Mouse (Mus musculus): ENCODE measurements at regions not wholly inside any gene's neighbourhood (a gene's known extent, or its start where the extent isn't known, plus 50 kb on each side); places are given as distances from the start of the nearest gene placed in this dataset.
"Not testable (repeated sequence)": the region's sequence is repeated elsewhere in the genome, so short reads cannot be mapped to it uniquely, and the experiment has no call there.

- no peak for DNase-seq
Observed at GRCm38 (mm10) chr17:52351293-52351692, 251.2 kb upstream of the Kcnh8 start.

- no peak for DNase-seq
Observed at GRCm38 (mm10) chr17:52350696-52351095, 251.8 kb upstream of the Kcnh8 start.

GRCm38 (mm10) chr17:52349872-52350271 is 252.6 kb upstream of the Kcnh8 start:
- no peak for DNase-seq

- DNase-seq = no peak
Observed at GRCm38 (mm10) chr17:52348481-52349083, 253.9 kb upstream of the Kcnh8 start.

- no peak for DNase-seq
Observed at GRCm38 (mm10) chr17:52320586-52320985, 281.9 kb upstream of the Kcnh8 start.

- no peak for DNase-seq
Observed at GRCm38 (mm10) chr17:52316976-52317375, 285.5 kb upstream of the Kcnh8 start.

- no peak for DNase-seq
Observed at GRCm38 (mm10) chr17:52315879-52316278, 286.6 kb upstream of the Kcnh8 start.

- not testable (repeated sequence) for DNase-seq
Observed at GRCm38 (mm10) chr17:52315456-52315855, 287.1 kb upstream of the Kcnh8 start.

GRCm38 (mm10) chr17:52312043-52312442 is 290.5 kb upstream of the Kcnh8 start:
- DNase-seq = no peak

- no peak for DNase-seq
Observed at GRCm38 (mm10) chr17:52308789-52309188, 293.7 kb upstream of the Kcnh8 start.

- no peak for DNase-seq
Observed at GRCm38 (mm10) chr17:52304133-52304532, 298.4 kb upstream of the Kcnh8 start.

- DNase-seq = no peak
Observed at GRCm38 (mm10) chr17:52303320-52303719, 299.2 kb upstream of the Kcnh8 start.

GRCm38 (mm10) chr17:52299769-52300168 is 302.7 kb upstream of the Kcnh8 start:
- DNase-seq = no peak

GRCm38 (mm10) chr17:52285392-52285791 is 317.1 kb upstream of the Kcnh8 start:
- DNase-seq = no peak

GRCm38 (mm10) chr17:52282264-52282663 is 320.2 kb upstream of the Kcnh8 start:
- no peak for DNase-seq

GRCm38 (mm10) chr17:52278523-52278922 is 324.0 kb upstream of the Kcnh8 start:
- no peak for DNase-seq

- DNase-seq = no peak
Observed at GRCm38 (mm10) chr17:52268792-52269191, 333.7 kb upstream of the Kcnh8 start.

GRCm38 (mm10) chr17:52251284-52251683 is 351.2 kb upstream of the Kcnh8 start:
- DNase-seq = no peak

- DNase-seq = no peak
Observed at GRCm38 (mm10) chr17:52225584-52225983, 376.9 kb upstream of the Kcnh8 start.

- no peak for DNase-seq
Observed at GRCm38 (mm10) chr17:52220422-52220821, 382.1 kb upstream of the Kcnh8 start.

- no peak for DNase-seq
Observed at GRCm38 (mm10) chr17:52217411-52217810, 384.3 kb upstream of the Satb1 start.

- DNase-seq = no peak
Observed at GRCm38 (mm10) chr17:52212944-52213343, 379.9 kb upstream of the Satb1 start.

GRCm38 (mm10) chr17:52210483-52210882 is 377.4 kb upstream of the Satb1 start:
- no peak for DNase-seq

- DNase-seq = no peak
Observed at GRCm38 (mm10) chr17:52197731-52198130, 364.6 kb upstream of the Satb1 start.

- no peak for DNase-seq
Observed at GRCm38 (mm10) chr17:52196811-52197210, 363.7 kb upstream of the Satb1 start.

Measured in kidney, postnatal 10 days (tissue).